Mouse (Mus musculus): ENCODE measurements around the gene Ptpru. TPM values are rescaled to one million over a fixed set of nuclear protein-coding genes. Genes with fewer than 3 reads are reported as not detected.

Ptpru gene
- polyA plus RNA-seq, 1 experiment = 12.1 TPM

- TF ChIP-seq EP300 (IDR thresholded peaks at IDR 0.05; ENCODE audit: insufficient read depth, low read depth, low read length) (no peak), CTCF (IDR thresholded peaks at IDR 0.05; ENCODE audit: low read depth, low read length) (no peak), POLR2A (IDR thresholded peaks at IDR 0.05; ENCODE audit: insufficient read depth, low read length) (no peak)
- no peak overlapping the region for H3K9ac ChIP-seq (ENCODE audit: low read depth, poor library complexity, severe bottlenecking)
- H3K9me3 ChIP-seq (replicated peaks; ENCODE audit: control insufficient read depth, insufficient read depth, low read length, poor library complexity, severe bottlenecking) = no peaks in the 10 kb centered on the region
- H3K4me1 ChIP-seq (ENCODE audit: control insufficient read depth, insufficient read depth, low read length) = no peaks in the 10 kb centered on the region
- H3K36me3 ChIP-seq (ENCODE audit: control insufficient read depth, insufficient read depth, low read length, poor library complexity, severe bottlenecking) = no peaks in the 10 kb centered on the region
- H3K27ac ChIP-seq (ENCODE audit: insufficient read depth, low read length) = no peak overlapping the region
- H3K27me3 ChIP-seq (ENCODE audit: control insufficient read depth, insufficient read depth, low read length, poor library complexity, severe bottlenecking) = no peaks in the 10 kb centered on the region
- H3K4me3 ChIP-seq (ENCODE audit: low read depth, low read length) = no peak overlapping the region
These were observed 88.3 kb downstream of the Ptpru start for GRCm38 (mm10) chr4:131749802-131750201.

- Histone ChIP-seq H3K9me3 (replicated peaks; ENCODE audit: control insufficient read depth, insufficient read depth, low read length, poor library complexity, severe bottlenecking) (no peaks in the 10 kb centered on the region), H3K4me3 (ENCODE audit: low read depth, low read length) (no peak overlapping the region), H3K27ac (ENCODE audit: insufficient read depth, low read length) (no peak overlapping the region), H3K36me3 (ENCODE audit: control insufficient read depth, insufficient read depth, low read length, poor library complexity, severe bottlenecking) (no peaks in the 10 kb centered on the region), H3K27me3 (ENCODE audit: control insufficient read depth, insufficient read depth, low read length, poor library complexity, severe bottlenecking) (no peaks in the 10 kb centered on the region), H3K9ac (ENCODE audit: low read depth, poor library complexity, severe bottlenecking) (no peak overlapping the region), H3K4me1 (ENCODE audit: control insufficient read depth, insufficient read depth, low read length) (no peaks in the 10 kb centered on the region)
- no peak for TF ChIP-seq POLR2A (IDR thresholded peaks at IDR 0.05; ENCODE audit: insufficient read depth, low read length)
- no peak for TF ChIP-seq EP300 (IDR thresholded peaks at IDR 0.05; ENCODE audit: insufficient read depth, low read depth, low read length)
- TF ChIP-seq CTCF (IDR thresholded peaks at IDR 0.05; ENCODE audit: low read depth, low read length) = no peak
These were observed 93.4 kb downstream of the Ptpru start for GRCm38 (mm10) chr4:131744685-131745043.

DNA sequence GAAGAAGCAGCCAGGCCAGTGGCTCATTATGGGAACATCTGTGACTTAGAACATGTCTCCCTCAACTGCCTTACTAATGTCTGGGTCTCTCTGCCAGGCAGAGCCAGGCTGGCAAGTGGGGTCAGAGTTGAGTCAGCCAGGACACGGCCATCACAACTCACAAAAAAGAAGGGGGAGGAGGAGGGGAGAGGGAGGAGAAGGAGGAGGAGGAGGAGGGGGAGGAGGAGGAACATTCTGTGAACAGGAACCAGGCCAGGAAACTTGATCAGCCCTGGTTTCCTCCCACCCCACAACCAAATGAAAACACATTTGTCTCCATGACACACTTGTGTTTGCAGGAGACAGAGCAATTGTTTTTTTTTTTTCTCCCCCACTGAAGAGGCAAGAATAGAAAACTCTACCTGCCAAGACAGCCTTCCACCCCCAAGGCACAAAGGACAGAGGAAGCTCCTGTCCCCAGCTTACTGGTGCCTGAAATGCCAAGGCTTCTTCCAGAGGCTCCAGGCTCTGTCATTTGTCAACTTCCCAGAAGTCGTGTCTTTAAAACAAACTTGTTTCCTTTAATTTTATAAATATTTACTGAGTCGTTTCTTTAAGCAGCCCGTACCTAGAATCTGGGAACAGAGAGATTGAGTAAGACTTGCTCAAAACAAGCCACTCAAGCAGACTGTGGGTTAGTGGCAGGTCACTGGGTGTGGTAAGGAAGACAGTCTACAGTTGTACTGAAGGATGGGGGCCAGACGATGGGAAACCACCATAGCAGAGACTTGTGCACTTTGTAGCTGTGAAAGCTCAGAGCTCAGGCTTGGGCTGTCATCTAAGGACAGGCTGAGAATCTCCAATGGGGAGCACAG lies 94.0 kb downstream of the Ptpru start:
- H3K9me3 ChIP-seq (replicated peaks; ENCODE audit: control insufficient read depth, insufficient read depth, low read length, poor library complexity, severe bottlenecking) = no peaks in the 10 kb centered on the region
- H3K9ac ChIP-seq (ENCODE audit: low read depth, poor library complexity, severe bottlenecking) = no peak overlapping the region
- no peak overlapping the region for H3K4me3 ChIP-seq (ENCODE audit: low read depth, low read length)
- TF ChIP-seq CTCF (IDR thresholded peaks at IDR 0.05; ENCODE audit: low read depth, low read length) (no peak), POLR2A (IDR thresholded peaks at IDR 0.05; ENCODE audit: insufficient read depth, low read length) (no peak), EP300 (IDR thresholded peaks at IDR 0.05; ENCODE audit: insufficient read depth, low read depth, low read length) (no peak)
- H3K27ac ChIP-seq (ENCODE audit: insufficient read depth, low read length) = no peak overlapping the region
- no peaks in the 10 kb centered on the region for H3K27me3 ChIP-seq (ENCODE audit: control insufficient read depth, insufficient read depth, low read length, poor library complexity, severe bottlenecking)
- H3K4me1 ChIP-seq (ENCODE audit: control insufficient read depth, insufficient read depth, low read length) = no peaks in the 10 kb centered on the region
- no peaks in the 10 kb centered on the region for H3K36me3 ChIP-seq (ENCODE audit: control insufficient read depth, insufficient read depth, low read length, poor library complexity, severe bottlenecking)

GRCm38 (mm10) chr4:131743031-131743430 lies 95.1 kb downstream of the Ptpru start:
- TF ChIP-seq POLR2A (IDR thresholded peaks at IDR 0.05; ENCODE audit: insufficient read depth, low read length) (no peak), EP300 (IDR thresholded peaks at IDR 0.05; ENCODE audit: insufficient read depth, low read depth, low read length) (no peak), CTCF (IDR thresholded peaks at IDR 0.05; ENCODE audit: low read depth, low read length) (no peak)
- H3K27me3 ChIP-seq (ENCODE audit: control insufficient read depth, insufficient read depth, low read length, poor library complexity, severe bottlenecking) = no peaks in the 10 kb centered on the region
- no peaks in the 10 kb centered on the region for H3K36me3 ChIP-seq (ENCODE audit: control insufficient read depth, insufficient read depth, low read length, poor library complexity, severe bottlenecking)
- H3K9me3 ChIP-seq (replicated peaks; ENCODE audit: control insufficient read depth, insufficient read depth, low read length, poor library complexity, severe bottlenecking) = no peaks in the 10 kb centered on the region
- H3K27ac ChIP-seq (ENCODE audit: insufficient read depth, low read length) = no peak overlapping the region
- no peak overlapping the region for H3K4me3 ChIP-seq (ENCODE audit: low read depth, low read length)
- H3K4me1 ChIP-seq (ENCODE audit: control insufficient read depth, insufficient read depth, low read length) = no peaks in the 10 kb centered on the region
- no peak overlapping the region for H3K9ac ChIP-seq (ENCODE audit: low read depth, poor library complexity, severe bottlenecking)

- H3K9me3 ChIP-seq (replicated peaks; ENCODE audit: control insufficient read depth, insufficient read depth, low read length, poor library complexity, severe bottlenecking) = no peaks in the 10 kb centered on the region
- TF ChIP-seq CTCF (IDR thresholded peaks at IDR 0.05; ENCODE audit: low read depth, low read length) (no peak), EP300 (IDR thresholded peaks at IDR 0.05; ENCODE audit: insufficient read depth, low read depth, low read length) (no peak), POLR2A (IDR thresholded peaks at IDR 0.05; ENCODE audit: insufficient read depth, low read length) (no peak)
- H3K4me3 ChIP-seq (ENCODE audit: low read depth, low read length) = no peak overlapping the region
- H3K27me3 ChIP-seq (ENCODE audit: control insufficient read depth, insufficient read depth, low read length, poor library complexity, severe bottlenecking) = no peaks in the 10 kb centered on the region
- H3K4me1 ChIP-seq (ENCODE audit: control insufficient read depth, insufficient read depth, low read length) = no peaks in the 10 kb centered on the region
- H3K27ac ChIP-seq (ENCODE audit: insufficient read depth, low read length) = no peak overlapping the region
- H3K36me3 ChIP-seq (ENCODE audit: control insufficient read depth, insufficient read depth, low read length, poor library complexity, severe bottlenecking) = no peaks in the 10 kb centered on the region
- no peak overlapping the region for H3K9ac ChIP-seq (ENCODE audit: low read depth, poor library complexity, severe bottlenecking)
These were observed 97.5 kb downstream of the Ptpru start for GRCm38 (mm10) chr4:131740621-131741020.

- Histone ChIP-seq H3K36me3 (ENCODE audit: control insufficient read depth, insufficient read depth, low read length, poor library complexity, severe bottlenecking) (no peaks in the 10 kb centered on the region), H3K9ac (ENCODE audit: low read depth, poor library complexity, severe bottlenecking) (no peak overlapping the region), H3K4me1 (ENCODE audit: control insufficient read depth, insufficient read depth, low read length) (no peaks in the 10 kb centered on the region), H3K27ac (ENCODE audit: insufficient read depth, low read length) (no peak overlapping the region), H3K4me3 (ENCODE audit: low read depth, low read length) (no peak overlapping the region), H3K27me3 (ENCODE audit: control insufficient read depth, insufficient read depth, low read length, poor library complexity, severe bottlenecking) (no peaks in the 10 kb centered on the region), H3K9me3 (replicated peaks; ENCODE audit: control insufficient read depth, insufficient read depth, low read length, poor library complexity, severe bottlenecking) (no peaks in the 10 kb centered on the region)
- no peak for TF ChIP-seq CTCF (IDR thresholded peaks at IDR 0.05; ENCODE audit: low read depth, low read length)
- TF ChIP-seq EP300 (IDR thresholded peaks at IDR 0.05; ENCODE audit: insufficient read depth, low read depth, low read length) = no peak
- TF ChIP-seq POLR2A (IDR thresholded peaks at IDR 0.05; ENCODE audit: insufficient read depth, low read length) = no peak
These were observed 109.5 kb downstream of the Ptpru start for GRCm38 (mm10) chr4:131728628-131729027.
